Mouse (Mus musculus) kidney, postnatal 25 days (tissue): Measurements from ENCODE around the gene Abcc5.

ENCODE experiments used
- DNase-seq, 2 experiments: peaks; one replicate each; pipeline ENCODE4 v3.0.0; 2021; ENCODE audit warnings: mixed read lengths in 2 of 2

Gene Abcc5

DNA sequence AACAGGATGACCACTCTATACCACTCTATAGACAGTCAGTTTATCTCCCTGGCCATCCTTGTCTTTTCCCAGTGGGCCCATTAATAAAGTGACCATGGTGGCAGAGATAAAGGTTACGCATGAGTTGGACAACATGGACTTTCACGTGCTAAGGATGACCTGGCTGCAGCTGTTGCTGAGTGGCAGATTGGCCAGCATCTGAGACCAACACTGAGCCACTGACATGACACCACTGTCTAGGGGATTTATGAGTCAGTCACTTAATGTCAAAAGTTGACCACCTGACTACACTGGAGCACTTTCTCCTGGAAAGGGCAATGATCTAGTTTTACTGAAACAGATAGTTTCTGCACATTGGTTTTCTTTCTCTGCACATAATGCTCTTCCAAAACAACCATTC is 71.4 kb downstream of the Abcc5 start:
- no peak for DNase-seq

- DNase-seq = no peak
Observed at GRCm38 (mm10) chr16:20354011-20354410, 72.2 kb downstream of the Abcc5 start.

DNA sequence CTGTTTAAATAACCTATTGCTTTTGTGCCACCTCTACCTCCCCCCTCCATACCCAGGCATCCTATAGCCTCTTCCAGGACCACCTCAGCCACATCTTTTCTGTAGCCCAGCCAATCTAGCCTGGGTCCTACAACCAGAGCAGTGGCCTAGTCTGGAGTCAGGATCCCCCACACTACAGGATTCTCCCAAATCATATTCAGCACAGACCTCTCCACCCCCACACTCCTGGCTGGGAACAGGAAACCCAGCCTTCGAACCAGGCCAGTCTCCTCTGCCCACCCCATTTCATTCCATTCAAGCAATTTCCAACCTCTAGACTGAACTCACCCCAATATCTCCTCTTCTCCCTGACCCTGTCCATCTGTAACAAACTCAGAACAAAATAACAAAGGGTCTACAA is 80.7 kb downstream of the Abcc5 start:
- no peak for DNase-seq

- DNase-seq = no peak
Observed at GRCm38 (mm10) chr16:20338616-20339015, 87.6 kb downstream of the Abcc5 start.

GRCm38 (mm10) chr16:20334918-20335317 is 91.3 kb downstream of the Abcc5 start:
- DNase-seq = no peak

GRCm38 (mm10) chr16:20328306-20328705 is 97.9 kb downstream of the Abcc5 start:
- DNase-seq = no peak

GRCm38 (mm10) chr16:20325286-20325685 is 100.9 kb downstream of the Abcc5 start, which contains the start of gene Cyp2ab1:
Gene Cyp2ab1 (minus strand): TSS chr16:20325404.
- no peak for DNase-seq

DNA sequence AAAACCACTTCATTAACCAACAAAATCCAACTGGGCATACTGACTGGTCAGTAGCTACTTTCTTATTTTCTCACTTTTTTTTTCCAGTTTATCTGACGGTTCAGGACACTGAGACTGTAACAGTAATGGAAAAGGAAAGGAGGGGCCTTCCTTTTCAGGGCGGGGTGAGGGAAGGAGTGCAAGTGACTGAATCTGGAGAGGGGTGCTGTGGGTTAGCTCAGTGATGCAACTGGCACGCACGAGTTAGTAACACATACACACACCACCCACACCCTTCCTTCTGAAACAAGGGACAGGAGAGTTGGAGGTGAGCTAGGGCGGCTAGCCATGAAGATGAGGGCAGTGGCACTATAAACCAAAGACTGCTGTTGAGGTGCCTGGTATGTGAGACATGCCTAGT is 102.3 kb downstream of the Abcc5 start:
- DNase-seq = no peak

DNA sequence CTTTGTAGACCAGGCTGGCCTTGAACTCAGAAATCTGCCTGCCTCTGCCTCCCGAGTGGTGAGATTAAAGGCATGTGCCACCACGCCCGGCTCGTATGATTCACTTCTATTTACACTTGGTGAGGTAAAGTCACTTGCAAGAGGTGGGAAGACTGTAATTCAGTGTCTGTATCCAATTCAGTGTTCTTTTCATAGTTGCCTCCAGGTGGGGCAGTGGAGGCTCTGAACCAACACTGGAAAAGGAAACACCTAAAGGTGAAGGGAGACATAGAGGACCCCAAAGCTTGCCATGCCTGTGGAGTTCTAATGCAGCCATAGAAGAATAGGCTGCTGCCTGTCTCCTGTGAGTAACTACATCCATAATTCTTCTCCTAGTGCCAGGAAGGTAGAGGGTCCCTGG is 103.9 kb downstream of the Abcc5 start:
- DNase-seq = no peak

GRCm38 (mm10) chr16:20316770-20317169 is 109.4 kb downstream of the Abcc5 start:
- no peak for DNase-seq

GRCm38 (mm10) chr16:20315266-20315665 is 110.9 kb downstream of the Abcc5 start:
- no peak for DNase-seq

DNA sequence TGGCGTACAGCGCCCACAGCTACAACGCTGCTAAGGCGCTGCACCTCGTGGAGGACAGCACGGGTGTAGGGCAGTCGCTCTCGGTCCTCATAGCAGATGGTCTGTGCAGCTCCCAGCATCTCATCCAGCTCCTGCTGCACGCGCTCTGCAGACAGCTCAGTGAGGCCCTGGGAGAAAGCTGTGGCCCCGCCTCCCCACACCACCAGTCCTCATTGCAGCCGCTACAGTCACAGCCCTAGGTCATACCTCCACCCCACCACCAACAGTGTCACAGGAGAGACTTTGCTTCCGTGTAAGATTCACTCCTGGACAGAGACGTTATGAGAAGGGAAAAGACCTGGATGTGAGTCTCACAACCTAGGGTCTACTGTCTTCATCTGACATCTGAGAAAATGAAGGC is 113.9 kb downstream of the Abcc5 start:
- DNase-seq = no peak

DNA sequence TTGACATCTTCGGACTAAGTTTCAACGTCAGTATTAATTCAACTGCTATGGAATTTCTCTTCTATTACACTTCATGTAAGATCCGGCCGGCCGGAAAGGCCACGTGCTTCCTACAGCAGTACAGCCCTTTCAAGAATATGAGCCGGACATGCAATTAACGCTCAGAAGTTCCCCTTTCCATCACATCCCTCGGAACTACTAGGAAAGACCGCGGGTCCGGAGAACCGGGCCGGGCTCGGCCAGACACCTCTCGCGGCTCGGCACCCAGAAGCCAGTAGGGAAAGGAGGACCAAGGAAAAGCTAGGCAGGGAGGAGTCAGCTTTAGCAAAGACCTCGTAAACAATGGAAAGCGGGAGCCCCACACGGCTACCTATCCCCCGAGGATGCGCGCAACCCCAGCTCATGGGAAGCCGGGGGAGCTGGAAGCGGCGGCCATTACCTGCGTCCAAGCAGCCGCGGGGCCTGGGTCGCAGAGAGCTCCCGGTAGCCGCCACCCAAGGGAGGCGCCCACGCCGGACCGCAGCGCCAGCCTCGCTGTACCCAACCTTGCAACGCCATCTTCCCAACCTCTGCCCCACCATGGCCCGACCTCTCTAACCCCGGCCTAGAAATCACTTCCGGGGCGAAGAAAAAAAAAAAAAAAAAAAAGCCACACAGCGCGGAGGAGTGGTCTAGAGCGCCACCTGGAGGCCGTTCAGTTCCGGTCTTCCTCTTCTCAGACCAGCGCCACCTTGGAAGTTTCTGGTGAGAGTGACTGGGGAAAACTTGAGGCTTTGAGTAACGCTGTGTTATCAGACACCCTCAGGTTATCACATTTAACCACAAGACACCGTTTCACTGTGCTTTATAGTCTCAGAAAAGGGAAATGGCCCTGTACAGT is 124.2 kb downstream of the Abcc5 start, which contains the start of gene Parl:
TSS of gene Parl (minus strand) at position 618 of the 880 bp plus-strand sequence.
- peak; percentile 89 to 93 for DNase-seq

DNA sequence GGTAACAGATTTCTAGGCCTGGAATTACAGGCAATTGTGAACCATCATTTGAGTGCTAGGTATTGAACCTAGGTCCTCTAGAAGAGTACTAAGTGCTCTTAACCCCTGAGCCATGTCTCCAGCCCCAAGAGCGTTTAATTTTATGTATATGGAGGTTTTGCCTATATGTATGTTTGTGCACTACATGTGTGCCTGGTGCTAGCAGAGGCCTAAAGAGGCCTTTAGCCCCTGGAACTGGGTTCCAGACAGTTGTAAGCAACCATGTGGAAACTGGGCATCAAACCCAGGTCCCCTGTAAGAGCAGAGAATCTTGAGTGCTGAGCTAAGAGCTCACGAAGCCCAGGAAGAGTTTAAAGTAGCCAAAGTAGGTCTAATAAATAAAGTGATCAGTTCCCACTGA is 126.1 kb downstream of the Abcc5 start:
- DNase-seq = no peak
